Mouse (Mus musculus) neural tube, embryonic 14.5 days (tissue): ENCODE measurements at regions not wholly inside any gene's neighbourhood (a gene's known extent, or its start where the extent isn't known, plus 50 kb on each side); places are given as distances from the start of the nearest gene placed in this dataset.

ENCODE experiments used
- ATAC-seq: fragments of 200-750 bp; cut with Nextera tagmentation; 2 replicates; pipeline ENCODE4 v1.8.0; 2017; ENCODE audit warnings: low read depth, mild to moderate bottlenecking, moderate TSS enrichment, moderate library complexity
- H3K27ac ChIP-seq: fragments of 300-500 bp; sonication (generic); 2 replicates; pipeline ENCODE4 v1.5.1; 2014; ENCODE audit warnings: low read depth, mild to moderate bottlenecking, control low read depth, low read length, moderate library complexity, mixed read lengths
- H3K27me3 ChIP-seq: fragments of 300-500 bp; sonication (generic); 2 replicates; pipeline ENCODE4 v1.6.1; 2014; ENCODE audit warnings: low read length; ENCODE audit not compliant: control insufficient read depth, insufficient read depth
- H3K36me3 ChIP-seq: fragments of 300-500 bp; sonication (generic); 2 replicates; pipeline ENCODE4 v1.6.1; 2014; ENCODE audit warnings: low read length, mixed read lengths; ENCODE audit not compliant: control insufficient read depth, insufficient read depth
- H3K4me1 ChIP-seq: fragments of 300-500 bp; sonication (generic); 2 replicates; pipeline ENCODE4 v1.6.1; 2014; ENCODE audit warnings: low read length; ENCODE audit not compliant: control insufficient read depth, insufficient read depth
- H3K4me2 ChIP-seq: fragments of 300-500 bp; sonication (generic); 2 replicates; pipeline ENCODE4 v1.6.1; 2014; ENCODE audit warnings: mild to moderate bottlenecking, low read depth, low read length, control low read depth
- H3K4me3 ChIP-seq: fragments of 300-500 bp; sonication (generic); 2 replicates; pipeline ENCODE4 v1.5.1; 2014; ENCODE audit warnings: low read depth, low read length, control low read depth, mixed read lengths
- H3K9ac ChIP-seq: fragments of 300-500 bp; sonication (generic); replicated peaks from 2 replicates; pipeline ENCODE4 v1.6.1; 2014; ENCODE audit warnings: low read depth, mild to moderate bottlenecking, control low read depth, low read length, mixed read lengths
- H3K9me3 ChIP-seq: fragments of 300-500 bp; sonication (generic); 2 replicates; pipeline ENCODE4 v1.6.1; 2016; ENCODE audit warnings: low read length; ENCODE audit not compliant: control insufficient read depth
- WGBS: fragments of 180-500 bp; shearing (Covaris S2); extraction: QIAGEN DNeasy Blood & Tissue Kit; methylation state at CpG from one replicate; pipeline ENCODE4 v1.1.7; 2014; 5-methylcytosine and 5-hydroxymethylcytosine counted together

GRCm38 (mm10) chr19:48090393-48090792, 115.4 kb upstream of the Sorcs3 start:
- no peak overlapping the region for H3K9ac ChIP-seq
- no peaks in the 10 kb centered on the region for H3K9me3 ChIP-seq
- H3K27ac ChIP-seq: no peak overlapping the region
- no peaks in the 10 kb centered on the region for H3K36me3 ChIP-seq
- no peaks in the 10 kb centered on the region for H3K27me3 ChIP-seq
- H3K4me2 ChIP-seq: no peak overlapping the region
- H3K4me1 ChIP-seq: no peaks in the 10 kb centered on the region
- no peak for ATAC-seq
- WGBS: 27% methylated on average over 3 of the region's 3 CpGs
- H3K4me3 ChIP-seq: no peak overlapping the region

GRCm38 (mm10) chr19:48097363-48097762, 108.5 kb upstream of the Sorcs3 start:
- no peak overlapping the region for H3K4me2 ChIP-seq
- no peaks in the 10 kb centered on the region for H3K9me3 ChIP-seq
- no peak overlapping the region for H3K9ac ChIP-seq
- WGBS: 56% methylated on average over 5 of the region's 5 CpGs
- no peaks in the 10 kb centered on the region for H3K4me1 ChIP-seq
- no peaks in the 10 kb centered on the region for H3K27me3 ChIP-seq
- H3K36me3 ChIP-seq: no peaks in the 10 kb centered on the region
- H3K27ac ChIP-seq: no peak overlapping the region
- no peak for ATAC-seq
- no peak overlapping the region for H3K4me3 ChIP-seq

- Histone ChIP-seq H3K4me1 (no peaks in the 10 kb centered on the region), H3K4me3 (no peak overlapping the region), H3K36me3 (no peaks in the 10 kb centered on the region), H3K9me3 (no peaks in the 10 kb centered on the region), H3K27ac (no peak overlapping the region), H3K27me3 (no peaks in the 10 kb centered on the region), H3K9ac (no peak overlapping the region), H3K4me2 (no peak overlapping the region)
- 56% methylated on average over 5 of the region's 5 CpGs for WGBS
- no peak for ATAC-seq
Observed at GRCm38 (mm10) chr19:48097942-48098596, 107.8 kb upstream of the Sorcs3 start.

- Histone ChIP-seq H3K27ac (no peak overlapping the region), H3K4me1 (no peaks in the 10 kb centered on the region), H3K9ac (no peak overlapping the region), H3K27me3 (no peaks in the 10 kb centered on the region), H3K36me3 (no peaks in the 10 kb centered on the region), H3K9me3 (no peaks in the 10 kb centered on the region), H3K4me2 (no peak overlapping the region), H3K4me3 (no peak overlapping the region)
- 95% methylated on average over 6 of the region's 6 CpGs for WGBS
- ATAC-seq: no peak
Observed at GRCm38 (mm10) chr19:48100991-48101390, 104.8 kb upstream of the Sorcs3 start.

GRCm38 (mm10) chr19:48115155-48115554, 90.7 kb upstream of the Sorcs3 start:
- Histone ChIP-seq H3K9me3 (no peaks in the 10 kb centered on the region), H3K27ac (no peak overlapping the region), H3K36me3 (no peaks in the 10 kb centered on the region), H3K9ac (no peak overlapping the region), H3K4me1 (peaks cover 7% of the 10 kb centered on the region), H3K27me3 (no peaks in the 10 kb centered on the region), H3K4me3 (no peak overlapping the region), H3K4me2 (no peak overlapping the region)
- WGBS: 26% methylated on average over 9 of the region's 9 CpGs
- no peak for ATAC-seq

GRCm38 (mm10) chr19:48115728-48116127, 90.1 kb upstream of the Sorcs3 start:
- Histone ChIP-seq H3K4me2 (no peak overlapping the region), H3K4me1 (peaks cover 7% of the 10 kb centered on the region), H3K9me3 (no peaks in the 10 kb centered on the region), H3K36me3 (no peaks in the 10 kb centered on the region), H3K27ac (no peak overlapping the region), H3K27me3 (no peaks in the 10 kb centered on the region), H3K9ac (no peak overlapping the region), H3K4me3 (no peak overlapping the region)
- ATAC-seq: no peak; the same call in 1 of the 2 replicates
- 17% methylated on average over 8 of the region's 8 CpGs for WGBS

- Histone ChIP-seq H3K4me1 (peaks cover 7% of the 10 kb centered on the region), H3K9me3 (no peaks in the 10 kb centered on the region), H3K4me3 (no peak overlapping the region), H3K36me3 (no peaks in the 10 kb centered on the region), H3K27ac (no peak overlapping the region), H3K27me3 (no peaks in the 10 kb centered on the region), H3K4me2 (no peak overlapping the region), H3K9ac (no peak overlapping the region)
- no peak for ATAC-seq
- WGBS: 12% methylated on average over 4 of the region's 4 CpGs
Observed at GRCm38 (mm10) chr19:48116689-48117088, 89.1 kb upstream of the Sorcs3 start.

GRCm38 (mm10) chr19:48117646-48118045, 88.2 kb upstream of the Sorcs3 start:
- H3K9ac ChIP-seq: no peak overlapping the region
- H3K9me3 ChIP-seq: no peaks in the 10 kb centered on the region
- H3K4me2 ChIP-seq: no peak overlapping the region
- ATAC-seq: no peak
- no peak overlapping the region for H3K27ac ChIP-seq
- 57% methylated on average over 4 of the region's 4 CpGs for WGBS
- no peaks in the 10 kb centered on the region for H3K27me3 ChIP-seq
- no peaks in the 10 kb centered on the region for H3K36me3 ChIP-seq
- H3K4me3 ChIP-seq: no peak overlapping the region
- H3K4me1 ChIP-seq: peaks cover 7% of the 10 kb centered on the region

GRCm38 (mm10) chr19:48122281-48122680, 83.5 kb upstream of the Sorcs3 start:
- no peak overlapping the region for H3K9ac ChIP-seq
- H3K27ac ChIP-seq: no peak overlapping the region
- WGBS: 85% methylated on average over 11 of the region's 11 CpGs
- H3K27me3 ChIP-seq: no peaks in the 10 kb centered on the region
- H3K4me3 ChIP-seq: no peak overlapping the region
- H3K4me1 ChIP-seq: peaks cover 4% of the 10 kb centered on the region; the same call in 1 of the 2 replicates
- no peaks in the 10 kb centered on the region for H3K9me3 ChIP-seq
- no peak overlapping the region for H3K4me2 ChIP-seq
- no peaks in the 10 kb centered on the region for H3K36me3 ChIP-seq
- no peak for ATAC-seq
